Mouse (Mus musculus): ENCODE results near the gene Prkab2.

The Prkab2 gene

GRCm38 (mm10) chr3:97691443-97692017 is 33.5 kb downstream of the Prkab2 start:
- no peak for DNase-seq (ENCODE audit: low spot score)

- no peak for DNase-seq (ENCODE audit: low spot score)
These were observed 35.8 kb downstream of the Prkab2 start for GRCm38 (mm10) chr3:97693806-97694205.

GRCm38 (mm10) chr3:97696866-97697265 is 38.9 kb downstream of the Prkab2 start:
- no peak for DNase-seq (ENCODE audit: low spot score)

- no peak for DNase-seq (ENCODE audit: low spot score)
These were observed 39.3 kb downstream of the Prkab2 start for GRCm38 (mm10) chr3:97697291-97697690.

GRCm38 (mm10) chr3:97699061-97699460 is 41.1 kb downstream of the Prkab2 start:
- no peak for DNase-seq (ENCODE audit: low spot score)

- DNase-seq (ENCODE audit: low spot score): no peak
These were observed 43.2 kb downstream of the Prkab2 start for GRCm38 (mm10) chr3:97701198-97701597.

GRCm38 (mm10) chr3:97702448-97703080 is 44.6 kb downstream of the Prkab2 start:
- DNase-seq (ENCODE audit: low spot score): no peak

GRCm38 (mm10) chr3:97705508-97705907 is 47.5 kb downstream of the Prkab2 start:
- DNase-seq (ENCODE audit: low spot score): no peak

- DNase-seq (ENCODE audit: low spot score): no peak
These were observed 48.6 kb downstream of the Prkab2 start for GRCm38 (mm10) chr3:97706561-97706960.

GRCm38 (mm10) chr3:97710134-97710533 is 52.1 kb downstream of the Prkab2 start:
- no peak for DNase-seq (ENCODE audit: low spot score)

GRCm38 (mm10) chr3:97710881-97711280 is 52.9 kb downstream of the Prkab2 start:
- no peak for DNase-seq (ENCODE audit: low spot score)

- no peak for DNase-seq (ENCODE audit: low spot score)
These were observed 57.9 kb downstream of the Prkab2 start for GRCm38 (mm10) chr3:97715922-97716321.

GRCm38 (mm10) chr3:97719116-97719515 is 61.1 kb downstream of the Prkab2 start:
- no peak for DNase-seq (ENCODE audit: low spot score)
